Mouse (Mus musculus) midbrain, embryonic 13.5 days (tissue): Measurements from ENCODE around the gene Ifng. TPM values are rescaled to one million over a fixed set of nuclear protein-coding genes. Genes with fewer than 3 reads are reported as not detected.
"Not testable (repeated sequence)": the region's sequence is repeated elsewhere in the genome, so short reads cannot be mapped to it uniquely, and the experiment has no call there.

Experiments
- ATAC-seq: fragments of 200-750 bp; cut with Nextera tagmentation; 2 replicates; pipeline ENCODE4 v1.8.0; 2017; ENCODE audit warnings: mild to moderate bottlenecking, moderate TSS enrichment, moderate library complexity
- H3K27ac ChIP-seq: fragments of 300-500 bp; sonication (generic); 2 replicates; pipeline ENCODE4 v1.5.1; 2015; ENCODE audit warnings: inconsistent platforms, mild to moderate bottlenecking, moderate library complexity
- H3K27me3 ChIP-seq: fragments of 300-500 bp; sonication (generic); 2 replicates; pipeline ENCODE4 v1.6.1; 2015; ENCODE audit warnings: mild to moderate bottlenecking, inconsistent platforms
- H3K36me3 ChIP-seq: fragments of 300-500 bp; sonication (generic); 2 replicates; pipeline ENCODE4 v1.6.1; 2015; ENCODE audit warnings: mild to moderate bottlenecking, inconsistent platforms
- H3K4me1 ChIP-seq: fragments of 300-500 bp; sonication (generic); replicated peaks from 2 replicates; pipeline ENCODE4 v1.6.1; 2015; ENCODE audit warnings: inconsistent platforms
- H3K4me2 ChIP-seq: fragments of 300-500 bp; sonication (generic); replicated peaks from 2 replicates; pipeline ENCODE4 v1.6.1; 2015; ENCODE audit warnings: moderate library complexity, mild to moderate bottlenecking, inconsistent platforms
- H3K4me3 ChIP-seq: fragments of 300-500 bp; sonication (generic); replicated peaks from 2 replicates; pipeline ENCODE4 v1.5.1; 2015; ENCODE audit warnings: mild to moderate bottlenecking, inconsistent platforms
- H3K9ac ChIP-seq: fragments of 300-500 bp; sonication (generic); replicated peaks from 2 replicates; pipeline ENCODE4 v1.6.1; 2015; ENCODE audit warnings: mild to moderate bottlenecking, inconsistent platforms
- H3K9me3 ChIP-seq: fragments of 300-500 bp; sonication (generic); 2 replicates; pipeline ENCODE4 v1.6.1; 2016; ENCODE audit warnings: mild to moderate bottlenecking, inconsistent platforms
- WGBS: fragments of 180-500 bp; shearing (Covaris S2); methylation state at CpG from one replicate; pipeline ENCODE4 v1.1.7; 2015; 5-methylcytosine and 5-hydroxymethylcytosine counted together
- polyA plus RNA-seq: library from polyadenylated mRNA; unstranded; fragments of >200 nt; fragmentation: Nextera tagmentation; extraction: Ambion mirVana; gene quantifications from 2 replicates; pipeline ENCODE4 v1.2.1, GENCODE M21; 2015

Ifng gene
- polyA plus RNA-seq, 1 experiment from 2014 or later: not detected

- WGBS: 88% methylated on average over 2 of the region's 2 CpGs
- no peak for ATAC-seq
- no peak overlapping the region for H3K4me2 ChIP-seq
Observed at GRCm38 (mm10) chr10:118451747-118452146, 10.9 kb downstream of the Ifng start.

GRCm38 (mm10) chr10:118458729-118459128, 17.9 kb downstream of the Ifng start:
- 87% methylated on average over 4 of the region's 4 CpGs for WGBS
- H3K27me3 ChIP-seq: no peaks in the 10 kb centered on the region
- no peak for ATAC-seq
- no peak overlapping the region for H3K9ac ChIP-seq
- H3K4me1 ChIP-seq: no peaks in the 10 kb centered on the region
- H3K4me3 ChIP-seq: no peak overlapping the region
- no peaks in the 10 kb centered on the region for H3K36me3 ChIP-seq
- H3K4me2 ChIP-seq: no peak overlapping the region
- H3K9me3 ChIP-seq: no peaks in the 10 kb centered on the region
- no peak overlapping the region for H3K27ac ChIP-seq

More at GRCm38 (mm10) chr10:118451747-118452146, 10.9 kb downstream of the Ifng start:
- no peaks in the 10 kb centered on the region for H3K4me1 ChIP-seq
- no peaks in the 10 kb centered on the region for H3K27me3 ChIP-seq
- no peaks in the 10 kb centered on the region for H3K9me3 ChIP-seq
- no peaks in the 10 kb centered on the region for H3K36me3 ChIP-seq
- H3K4me3 ChIP-seq: no peak overlapping the region
- no peak overlapping the region for H3K27ac ChIP-seq
- no peak overlapping the region for H3K9ac ChIP-seq

GRCm38 (mm10) chr10:118461126-118461767, 20.4 kb downstream of the Ifng start:
- no peak for ATAC-seq
- H3K9ac ChIP-seq: no peak overlapping the region
- no peak overlapping the region for H3K27ac ChIP-seq
- H3K27me3 ChIP-seq: no peaks in the 10 kb centered on the region
- no peak overlapping the region for H3K4me3 ChIP-seq
- no peak overlapping the region for H3K4me2 ChIP-seq
- H3K4me1 ChIP-seq: no peaks in the 10 kb centered on the region
- no peaks in the 10 kb centered on the region for H3K9me3 ChIP-seq
- 60% methylated on average over 6 of the region's 6 CpGs for WGBS
- H3K36me3 ChIP-seq: no peaks in the 10 kb centered on the region

GRCm38 (mm10) chr10:118466481-118466880, 25.6 kb downstream of the Ifng start:
- H3K9ac ChIP-seq: no peak overlapping the region
- H3K36me3 ChIP-seq: no peaks in the 10 kb centered on the region
- no peak for ATAC-seq
- no peaks in the 10 kb centered on the region for H3K4me1 ChIP-seq
- no peaks in the 10 kb centered on the region for H3K9me3 ChIP-seq
- H3K27ac ChIP-seq: no peak overlapping the region
- WGBS: 76% methylated on average over 6 of the region's 6 CpGs
- H3K4me2 ChIP-seq: no peak overlapping the region
- no peaks in the 10 kb centered on the region for H3K27me3 ChIP-seq
- no peak overlapping the region for H3K4me3 ChIP-seq

GRCm38 (mm10) chr10:118469047-118469446, 28.2 kb downstream of the Ifng start:
- H3K9me3 ChIP-seq: no peaks in the 10 kb centered on the region
- H3K4me2 ChIP-seq: no peak overlapping the region
- WGBS: 88% methylated on average over 3 of the region's 3 CpGs
- no peak overlapping the region for H3K9ac ChIP-seq
- no peak for ATAC-seq
- no peaks in the 10 kb centered on the region for H3K27me3 ChIP-seq
- no peak overlapping the region for H3K4me3 ChIP-seq
- no peaks in the 10 kb centered on the region for H3K36me3 ChIP-seq
- H3K4me1 ChIP-seq: no peaks in the 10 kb centered on the region
- no peak overlapping the region for H3K27ac ChIP-seq

- 82% methylated on average over 13 of the region's 13 CpGs for WGBS
- Histone ChIP-seq H3K27me3 (no peaks in the 10 kb centered on the region), H3K9ac (no peak overlapping the region), H3K27ac (no peak overlapping the region), H3K4me1 (no peaks in the 10 kb centered on the region), H3K9me3 (no peaks in the 10 kb centered on the region), H3K36me3 (no peaks in the 10 kb centered on the region), H3K4me3 (no peak overlapping the region), H3K4me2 (no peak overlapping the region)
- no peak for ATAC-seq
Observed at GRCm38 (mm10) chr10:118470296-118470957, 29.6 kb downstream of the Ifng start.

GRCm38 (mm10) chr10:118472846-118473245, 32.0 kb downstream of the Ifng start:
- not testable (repeated sequence) for H3K9me3 ChIP-seq, ATAC-seq, H3K9ac ChIP-seq, H3K4me3 ChIP-seq, H3K27me3 ChIP-seq, H3K4me1 ChIP-seq, H3K36me3 ChIP-seq, H3K4me2 ChIP-seq, H3K27ac ChIP-seq
- WGBS: 65% methylated on average over 1 of the region's 1 CpGs

GRCm38 (mm10) chr10:118476696-118477095, 35.9 kb downstream of the Ifng start:
- no peak overlapping the region for H3K4me2 ChIP-seq
- no peak for ATAC-seq
- no peaks in the 10 kb centered on the region for H3K36me3 ChIP-seq
- no peaks in the 10 kb centered on the region for H3K27me3 ChIP-seq
- H3K9me3 ChIP-seq: no peaks in the 10 kb centered on the region
- H3K27ac ChIP-seq: no peak overlapping the region
- no peak overlapping the region for H3K4me3 ChIP-seq
- no peak overlapping the region for H3K9ac ChIP-seq
- WGBS: 91% methylated on average over 2 of the region's 2 CpGs
- H3K4me1 ChIP-seq: no peaks in the 10 kb centered on the region

GRCm38 (mm10) chr10:118477297-118477696, 36.5 kb downstream of the Ifng start:
- H3K27me3 ChIP-seq: no peaks in the 10 kb centered on the region
- no peak overlapping the region for H3K4me3 ChIP-seq
- H3K9me3 ChIP-seq: no peaks in the 10 kb centered on the region
- WGBS: 89% methylated on average over 2 of the region's 2 CpGs
- no peak overlapping the region for H3K27ac ChIP-seq
- H3K36me3 ChIP-seq: no peaks in the 10 kb centered on the region
- no peak overlapping the region for H3K4me2 ChIP-seq
- H3K4me1 ChIP-seq: no peaks in the 10 kb centered on the region
- no peak overlapping the region for H3K9ac ChIP-seq
- ATAC-seq: no peak

GRCm38 (mm10) chr10:118479244-118479643, 38.4 kb downstream of the Ifng start:
- no peak overlapping the region for H3K9ac ChIP-seq
- WGBS: 87% methylated on average over 4 of the region's 4 CpGs
- no peaks in the 10 kb centered on the region for H3K9me3 ChIP-seq
- no peak overlapping the region for H3K27ac ChIP-seq
- no peak overlapping the region for H3K4me2 ChIP-seq
- no peak overlapping the region for H3K4me3 ChIP-seq
- ATAC-seq: no peak
- H3K36me3 ChIP-seq: no peaks in the 10 kb centered on the region
- H3K27me3 ChIP-seq: no peaks in the 10 kb centered on the region
- no peaks in the 10 kb centered on the region for H3K4me1 ChIP-seq

GRCm38 (mm10) chr10:118480118-118480517, 39.3 kb downstream of the Ifng start:
- WGBS: over 99% methylated on average over 5 of the region's 5 CpGs
- Histone ChIP-seq H3K4me2 (no peak overlapping the region), H3K4me1 (no peaks in the 10 kb centered on the region), H3K36me3 (no peaks in the 10 kb centered on the region), H3K27me3 (no peaks in the 10 kb centered on the region), H3K9me3 (no peaks in the 10 kb centered on the region), H3K9ac (no peak overlapping the region), H3K4me3 (no peak overlapping the region), H3K27ac (no peak overlapping the region)
- no peak for ATAC-seq

GRCm38 (mm10) chr10:118480793-118481192, 39.9 kb downstream of the Ifng start:
- Histone ChIP-seq H3K9ac (no peak overlapping the region), H3K4me2 (no peak overlapping the region), H3K4me3 (no peak overlapping the region), H3K4me1 (no peaks in the 10 kb centered on the region), H3K36me3 (no peaks in the 10 kb centered on the region), H3K27ac (no peak overlapping the region), H3K9me3 (no peaks in the 10 kb centered on the region), H3K27me3 (no peaks in the 10 kb centered on the region)
- WGBS: 85% methylated on average over 7 of the region's 7 CpGs
- ATAC-seq: no peak

- no peaks in the 10 kb centered on the region for H3K4me1 ChIP-seq
- no peaks in the 10 kb centered on the region for H3K36me3 ChIP-seq
- H3K27me3 ChIP-seq: no peaks in the 10 kb centered on the region
- WGBS: 73% methylated on average over 1 of the region's 1 CpGs
- H3K27ac ChIP-seq: no peak overlapping the region
- no peak overlapping the region for H3K4me2 ChIP-seq
- no peaks in the 10 kb centered on the region for H3K9me3 ChIP-seq
- no peak overlapping the region for H3K4me3 ChIP-seq
- no peak for ATAC-seq
- H3K9ac ChIP-seq: no peak overlapping the region
Observed at GRCm38 (mm10) chr10:118494109-118494508, 53.3 kb downstream of the Ifng start.
